Mouse (Mus musculus): ENCODE measurements at regions not wholly inside any gene's neighbourhood (a gene's known extent, or its start where the extent isn't known, plus 50 kb on each side); places are given as distances from the start of the nearest gene placed in this dataset.

GRCm38 (mm10) chr16:91978423-91978822, 79.6 kb upstream of the Mrps6 start:
- TF ChIP-seq POLR2A (IDR thresholded peaks at IDR 0.05; ENCODE audit: borderline replicate concordance, insufficient read depth, low read length) = no peak
- TF ChIP-seq CTCF (IDR thresholded peaks at IDR 0.05; ENCODE audit: borderline replicate concordance, insufficient read depth, low read depth, low read length) = no peak
